Mouse (Mus musculus): ENCODE results near the gene Ginm1. TPM values are rescaled to one million over a fixed set of nuclear protein-coding genes. Genes with fewer than 3 reads are reported as not detected.
"Not testable (repeated sequence)": the region's sequence is repeated elsewhere in the genome, so short reads cannot be mapped to it uniquely, and the experiment has no call there.

The Ginm1 gene
- total RNA-seq, 2 experiments from 2014 or later = 81.0 to 85.2 TPM

- DNase-seq = no peak
Measured at GRCm38 (mm10) chr10:7816476-7816875, 23.9 kb upstream of the Ginm1 start.

GRCm38 (mm10) chr10:7809937-7810336, 17.3 kb upstream of the Ginm1 start:
- DNase-seq = no peak

GRCm38 (mm10) chr10:7802519-7803140, 10.0 kb upstream of the Ginm1 start:
- DNase-seq = no peak

GRCm38 (mm10) chr10:7801258-7801657, 8.6 kb upstream of the Ginm1 start:
- DNase-seq = no peak

GRCm38 (mm10) chr10:7792254-7792750, 322 bp downstream of the Ginm1 start:
- DNase-seq = no peak

- no peak for DNase-seq
Measured at GRCm38 (mm10) chr10:7787319-7787718, 5.3 kb downstream of the Ginm1 start.

- DNase-seq = no peak
Measured at GRCm38 (mm10) chr10:7781214-7781613, 11.4 kb downstream of the Ginm1 start.

GRCm38 (mm10) chr10:7780238-7781176, 12.1 kb downstream of the Ginm1 start:
- DNase-seq = peak; percentile 90

- no peak for DNase-seq
Measured at GRCm38 (mm10) chr10:7779751-7780237, 12.8 kb downstream of the Ginm1 start.

- no peak for DNase-seq
Measured at GRCm38 (mm10) chr10:7778361-7778760, 14.3 kb downstream of the Ginm1 start.

- DNase-seq = peak; percentile 32
Measured at GRCm38 (mm10) chr10:7775421-7775820, 17.2 kb downstream of the Ginm1 start.

GRCm38 (mm10) chr10:7772769-7773168, 19.9 kb downstream of the Ginm1 start:
- DNase-seq = no peak

- no peak for DNase-seq
Measured at GRCm38 (mm10) chr10:7772346-7772745, 20.3 kb downstream of the Ginm1 start.

- no peak for DNase-seq
Measured at GRCm38 (mm10) chr10:7757544-7757943, 35.1 kb downstream of the Ginm1 start.

- DNase-seq = no peak
Measured at GRCm38 (mm10) chr10:7748752-7749151, 43.9 kb downstream of the Ginm1 start.

- DNase-seq = not testable (repeated sequence)
Measured at GRCm38 (mm10) chr10:7745528-7745927, 47.1 kb downstream of the Ginm1 start.

- DNase-seq = no peak
Measured at GRCm38 (mm10) chr10:7737914-7738313, 54.7 kb downstream of the Ginm1 start.

- no peak for DNase-seq
Measured at GRCm38 (mm10) chr10:7737122-7737521, 55.5 kb downstream of the Ginm1 start.

- DNase-seq = no peak
Measured at GRCm38 (mm10) chr10:7731582-7731981, 61.0 kb downstream of the Ginm1 start.

GRCm38 (mm10) chr10:7727011-7727410, 65.6 kb downstream of the Ginm1 start:
- no peak for DNase-seq

- DNase-seq = no peak
Measured at GRCm38 (mm10) chr10:7726501-7726812, 66.2 kb downstream of the Ginm1 start.

- DNase-seq = peak; percentile 95
Measured at GRCm38 (mm10) chr10:7725751-7726500, 66.7 kb downstream of the Ginm1 start, which contains the start of gene Katna1. Gene Katna1 (plus strand): TSS chr10:7726000.

Measured in gastrocnemius, postnatal 10 days (tissue).